Mouse (Mus musculus): ENCODE results near the gene Ap3b1.

Gene Ap3b1

GRCm38 (mm10) chr13:94451229-94451628, 92.5 kb downstream of the Ap3b1 start:
- DNase-seq (ENCODE audit: low spot score in 2 of 2): no peak

GRCm38 (mm10) chr13:94454131-94454530, 95.4 kb downstream of the Ap3b1 start:
- no peak for DNase-seq (ENCODE audit: low spot score in 2 of 2)

GRCm38 (mm10) chr13:94459143-94459542, 100.4 kb downstream of the Ap3b1 start:
- DNase-seq (ENCODE audit: low spot score in 2 of 2): no peak

GRCm38 (mm10) chr13:94464221-94464620, 105.5 kb downstream of the Ap3b1 start:
- no peak for DNase-seq (ENCODE audit: low spot score in 2 of 2)

- DNase-seq (ENCODE audit: low spot score in 2 of 2): no peak
Observed at GRCm38 (mm10) chr13:94468551-94468950, 109.8 kb downstream of the Ap3b1 start.

- no peak for DNase-seq (ENCODE audit: low spot score in 2 of 2)
Observed at GRCm38 (mm10) chr13:94471009-94471672, 112.4 kb downstream of the Ap3b1 start.

- no peak for DNase-seq (ENCODE audit: low spot score in 2 of 2)
Observed at GRCm38 (mm10) chr13:94476208-94476607, 117.4 kb downstream of the Ap3b1 start.

GRCm38 (mm10) chr13:94480256-94480655, 121.5 kb downstream of the Ap3b1 start:
- no peak for DNase-seq (ENCODE audit: low spot score in 2 of 2)

- no peak for DNase-seq (ENCODE audit: low spot score in 2 of 2)
Observed at GRCm38 (mm10) chr13:94490684-94491083, 131.9 kb downstream of the Ap3b1 start.

GRCm38 (mm10) chr13:94491159-94491558, 132.4 kb downstream of the Ap3b1 start:
- DNase-seq (ENCODE audit: low spot score in 2 of 2): no peak

GRCm38 (mm10) chr13:94497521-94497920, 138.8 kb downstream of the Ap3b1 start:
- no peak for DNase-seq (ENCODE audit: low spot score in 2 of 2)

- DNase-seq (ENCODE audit: low spot score in 2 of 2): no peak
Observed at GRCm38 (mm10) chr13:94506411-94506810, 147.7 kb downstream of the Ap3b1 start.

- no peak for DNase-seq (ENCODE audit: low spot score in 2 of 2)
Observed at GRCm38 (mm10) chr13:94508344-94508743, 149.6 kb downstream of the Ap3b1 start.

GRCm38 (mm10) chr13:94513157-94513767, 154.5 kb downstream of the Ap3b1 start:
- DNase-seq (ENCODE audit: low spot score in 2 of 2): no peak

- DNase-seq (ENCODE audit: low spot score in 2 of 2): no peak
Observed at GRCm38 (mm10) chr13:94513898-94514297, 155.1 kb downstream of the Ap3b1 start.

GRCm38 (mm10) chr13:94514992-94515391, 156.2 kb downstream of the Ap3b1 start:
- no peak for DNase-seq (ENCODE audit: low spot score in 2 of 2)

- no peak for DNase-seq (ENCODE audit: low spot score in 2 of 2)
Observed at GRCm38 (mm10) chr13:94516532-94516931, 157.8 kb downstream of the Ap3b1 start.

GRCm38 (mm10) chr13:94518176-94518575, 159.4 kb downstream of the Ap3b1 start:
- DNase-seq (ENCODE audit: low spot score in 2 of 2): no peak

- no peak for DNase-seq (ENCODE audit: low spot score in 2 of 2)
Observed at GRCm38 (mm10) chr13:94519276-94519675, 160.5 kb downstream of the Ap3b1 start.

- DNase-seq (ENCODE audit: low spot score in 2 of 2): no peak
Observed at GRCm38 (mm10) chr13:94523213-94523612, 164.5 kb downstream of the Ap3b1 start.

GRCm38 (mm10) chr13:94524669-94525238, 166.0 kb downstream of the Ap3b1 start:
- DNase-seq (ENCODE audit: low spot score in 2 of 2): no peak

GRCm38 (mm10) chr13:94529138-94529537, 170.4 kb downstream of the Ap3b1 start:
- no peak for DNase-seq (ENCODE audit: low spot score in 2 of 2)

- DNase-seq (ENCODE audit: low spot score in 2 of 2): no peak
Observed at GRCm38 (mm10) chr13:94533516-94533915, 174.8 kb downstream of the Ap3b1 start.

Measured in natural killer cell, adult 2 months (primary cell).